Mouse (Mus musculus) right cerebral cortex, postnatal 4 days (tissue): ENCODE data around the gene Usp30.

Source experiments
- DNase-seq: peaks from one replicate; pipeline ENCODE4 v3.0.0-alpha.2; 2022

Gene Usp30

GRCm38 (mm10) chr5:114129550-114130210 lies 64.4 kb downstream of the Usp30 start:
- no peak for DNase-seq

GRCm38 (mm10) chr5:114130211-114130605 lies 64.9 kb downstream of the Usp30 start, which contains the start of gene Ung:
Gene Ung (plus strand): TSS chr5:114130386.
- peak; percentile 66 for DNase-seq

- DNase-seq, result peak; percentile 96
These were observed 65.6 kb downstream of the Usp30 start for GRCm38 (mm10) chr5:114130698-114131520.

DNA sequence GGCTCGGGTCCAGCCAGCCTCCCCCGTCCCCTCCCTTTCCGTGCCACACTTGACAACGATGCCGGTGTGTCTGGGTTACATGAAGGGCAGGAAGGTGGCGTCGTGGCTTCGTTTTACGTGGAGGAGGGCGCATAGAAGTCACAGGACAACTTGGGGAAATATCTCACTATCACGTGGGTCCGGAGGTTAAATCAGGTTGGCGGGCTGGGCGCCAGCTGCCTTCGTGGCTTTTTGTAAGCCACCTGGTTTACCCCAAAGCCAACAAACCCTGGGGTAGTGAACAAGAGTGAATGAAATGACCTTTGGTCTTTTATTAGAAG lies 66.2 kb downstream of the Usp30 start:
- DNase-seq, result peak; percentile 40

GRCm38 (mm10) chr5:114132841-114133240 lies 67.6 kb downstream of the Usp30 start:
- DNase-seq, result no peak

GRCm38 (mm10) chr5:114134091-114134534 lies 68.9 kb downstream of the Usp30 start:
- peak; percentile 55 for DNase-seq

DNA sequence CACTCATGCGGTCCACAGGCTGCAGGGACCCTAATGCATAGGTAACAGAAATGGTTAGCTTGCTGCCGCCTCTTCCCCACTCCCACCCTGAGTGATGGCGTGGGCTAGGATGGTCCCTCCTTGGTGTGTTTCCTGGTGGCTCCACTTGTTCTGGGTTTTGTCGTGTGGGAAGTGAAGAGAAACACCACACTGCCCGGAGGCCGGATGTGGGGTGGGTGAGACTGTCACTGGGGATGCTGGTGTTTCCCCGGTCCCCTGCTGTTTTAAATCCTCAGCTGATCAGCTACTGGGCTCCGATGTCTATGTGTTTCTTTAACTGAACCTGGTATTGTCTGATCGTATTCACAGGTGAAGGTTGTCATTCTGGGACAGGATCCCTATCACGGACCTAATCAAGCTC lies 70.3 kb downstream of the Usp30 start:
- no peak for DNase-seq

- DNase-seq, result no peak
These were observed 72.4 kb downstream of the Usp30 start for GRCm38 (mm10) chr5:114137481-114138276.

DNA sequence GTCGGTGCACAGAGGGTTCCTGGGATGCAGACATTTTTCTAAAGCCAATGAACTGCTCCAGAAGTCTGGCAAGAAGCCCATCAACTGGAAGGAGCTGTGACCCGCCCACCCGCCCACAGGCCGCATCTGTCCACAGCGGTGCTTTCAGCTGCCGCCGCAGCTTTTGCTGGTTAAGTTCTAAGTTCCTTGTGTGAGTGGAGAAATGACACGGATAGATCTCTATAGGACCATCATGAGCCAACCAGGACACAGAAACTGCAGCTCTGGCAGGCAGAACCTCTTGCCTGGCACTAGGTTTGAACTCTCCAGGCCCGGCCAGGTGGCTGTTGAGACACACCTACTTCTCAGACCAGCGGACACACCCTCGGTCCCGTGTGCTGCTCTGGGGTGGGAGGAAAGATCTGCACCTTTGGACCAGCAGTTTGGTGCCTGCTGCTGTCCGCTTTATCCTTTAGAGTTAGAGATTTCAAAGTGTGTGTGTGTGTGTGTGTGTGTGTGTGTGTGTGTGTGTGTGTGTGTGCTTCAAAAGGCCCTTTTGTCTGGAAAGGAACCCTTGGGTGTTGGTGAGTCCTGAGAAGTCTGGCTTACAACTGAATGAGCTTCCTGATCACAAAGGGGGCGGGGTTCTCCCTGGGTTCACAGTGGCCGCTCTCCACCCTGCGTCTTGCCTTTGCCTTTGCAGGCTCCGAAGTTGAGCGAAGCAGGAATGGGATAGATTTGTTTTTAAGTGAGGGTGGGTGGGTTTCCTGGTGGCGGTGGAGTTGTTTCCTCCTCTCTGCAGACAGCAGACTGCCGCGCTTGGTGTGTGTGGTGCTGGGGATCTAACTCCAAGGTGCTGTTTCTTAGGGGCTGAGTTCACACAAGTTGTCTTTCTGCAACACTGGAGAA lies 73.3 kb downstream of the Usp30 start:
- DNase-seq, result no peak

DNA sequence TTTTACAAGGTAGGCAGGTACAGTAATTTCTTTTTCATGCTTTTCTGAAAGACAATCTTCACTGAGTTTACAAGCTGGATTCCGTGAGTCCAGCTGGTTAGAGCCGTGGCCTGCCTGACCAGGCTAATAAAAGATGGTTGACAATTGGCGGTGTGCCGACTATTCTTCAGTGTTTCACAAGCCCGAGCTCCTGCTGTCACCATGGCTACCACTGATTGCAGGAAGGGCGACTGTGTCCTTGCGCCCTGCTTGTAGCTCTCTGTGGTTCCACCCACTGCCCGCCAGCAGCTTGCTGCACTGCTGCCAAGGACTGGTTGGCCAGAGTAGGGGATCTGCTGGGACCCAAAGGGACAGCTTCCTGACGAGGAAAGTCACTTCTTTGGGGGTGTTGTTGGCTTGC lies 73.9 kb downstream of the Usp30 start:
- DNase-seq, result peak; percentile 78

GRCm38 (mm10) chr5:114146028-114146888 lies 81.0 kb downstream of the Usp30 start, which contains the start of gene Acacb:
Gene Acacb (plus strand): TSS chr5:114146535.
- DNase-seq, result no peak

DNA sequence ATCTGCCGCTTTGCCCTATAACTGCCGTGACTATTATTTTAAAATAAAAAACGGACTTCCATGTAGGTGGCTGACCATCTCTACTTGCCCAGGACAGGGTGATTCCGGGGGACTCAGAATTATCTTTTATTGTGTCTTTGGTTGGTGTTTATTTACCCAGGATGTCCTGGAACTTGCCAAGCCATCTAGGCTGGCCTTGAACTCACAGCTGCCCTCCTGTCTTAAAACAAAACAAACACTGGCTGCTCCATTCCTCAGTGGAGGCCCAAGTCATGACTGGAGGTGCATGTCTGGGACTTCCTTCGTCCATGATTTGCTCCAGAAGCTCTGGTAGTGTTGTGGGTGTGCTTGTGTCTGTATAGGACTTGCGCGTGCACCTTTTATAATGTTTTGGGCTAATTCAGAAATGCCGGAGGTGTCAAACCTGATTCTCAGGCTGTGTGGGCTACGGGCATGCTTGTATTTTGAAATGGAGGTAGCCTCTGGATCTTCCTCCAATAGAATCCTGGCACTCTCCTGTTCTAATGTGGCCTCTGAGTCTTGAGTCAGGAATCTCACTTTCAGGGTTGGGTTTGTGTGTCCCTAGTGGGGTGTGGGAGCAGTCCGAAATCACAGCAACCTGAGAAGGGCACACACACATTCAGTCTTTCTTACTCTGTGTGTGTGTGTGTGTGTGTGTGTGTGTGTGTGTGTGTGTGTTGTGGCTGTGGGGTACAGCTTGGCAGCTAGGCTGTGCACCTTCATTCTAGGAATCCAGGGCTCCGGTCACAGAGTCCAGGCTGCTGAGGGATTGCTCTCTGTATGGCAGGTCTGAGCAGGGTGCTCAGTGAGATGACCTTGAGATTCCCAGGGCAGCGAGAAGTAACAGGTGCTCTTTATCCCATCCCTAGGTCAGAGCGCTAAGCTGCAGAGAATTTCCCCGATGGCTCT lies 82.0 kb downstream of the Usp30 start:
- DNase-seq, result no peak

DNA sequence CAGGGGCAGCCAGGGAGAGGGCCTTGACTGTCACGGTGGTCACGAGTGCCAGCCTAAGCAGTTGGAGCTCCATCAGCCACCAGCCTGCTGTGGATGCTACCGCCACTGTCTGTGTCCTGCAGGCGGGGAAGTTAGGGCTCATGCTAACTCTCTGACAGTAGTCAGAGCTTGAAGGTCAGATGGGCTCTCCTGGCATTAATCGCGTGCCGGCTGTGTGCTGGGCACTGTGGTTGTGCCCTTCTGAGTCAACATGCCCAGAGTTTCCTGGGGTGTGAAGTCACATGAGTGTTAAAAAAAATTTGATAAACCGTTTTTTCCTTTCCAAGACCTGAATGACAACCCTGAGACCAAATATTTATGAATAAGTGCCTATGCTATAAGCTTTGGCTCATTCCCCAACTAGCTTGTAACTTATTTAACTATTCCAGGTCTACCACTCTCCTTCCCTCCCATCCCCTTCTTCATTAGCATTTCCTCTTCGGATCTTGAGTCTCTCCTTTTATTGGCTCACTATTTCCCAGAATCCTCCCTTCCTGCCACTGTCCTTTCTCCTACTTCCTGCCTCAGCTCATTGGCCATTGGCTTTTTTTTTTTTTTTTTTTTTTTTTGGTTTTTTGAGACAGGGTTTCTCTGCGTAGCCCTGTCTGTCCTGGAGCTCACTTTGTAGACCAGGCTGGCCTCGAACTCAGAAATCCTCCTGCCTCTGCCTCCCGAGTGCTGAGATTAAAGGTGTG lies 87.3 kb downstream of the Usp30 start:
- no peak for DNase-seq

- DNase-seq, result peak; percentile 23
These were observed 88.2 kb downstream of the Usp30 start for GRCm38 (mm10) chr5:114153490-114153889.

DNA sequence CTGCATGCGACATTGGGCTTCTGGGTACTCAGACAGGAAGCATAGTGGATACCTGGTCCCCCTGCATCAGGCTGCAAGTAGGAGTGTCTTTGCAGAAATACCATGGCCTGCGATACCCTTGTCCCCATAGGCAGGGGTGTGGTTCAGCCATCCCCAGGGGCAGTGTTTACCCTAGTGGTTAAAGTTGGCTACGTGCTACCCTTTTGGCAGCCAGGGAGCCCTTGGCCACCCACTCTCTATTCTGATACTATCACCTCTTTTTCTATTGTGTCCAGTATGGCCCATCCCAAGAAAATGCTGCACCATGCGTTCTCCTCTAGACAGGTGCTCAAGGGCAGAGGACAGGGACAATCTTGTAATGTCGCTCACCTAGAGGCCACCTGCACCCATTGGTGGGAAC lies 89.5 kb downstream of the Usp30 start:
- DNase-seq, result no peak

DNA sequence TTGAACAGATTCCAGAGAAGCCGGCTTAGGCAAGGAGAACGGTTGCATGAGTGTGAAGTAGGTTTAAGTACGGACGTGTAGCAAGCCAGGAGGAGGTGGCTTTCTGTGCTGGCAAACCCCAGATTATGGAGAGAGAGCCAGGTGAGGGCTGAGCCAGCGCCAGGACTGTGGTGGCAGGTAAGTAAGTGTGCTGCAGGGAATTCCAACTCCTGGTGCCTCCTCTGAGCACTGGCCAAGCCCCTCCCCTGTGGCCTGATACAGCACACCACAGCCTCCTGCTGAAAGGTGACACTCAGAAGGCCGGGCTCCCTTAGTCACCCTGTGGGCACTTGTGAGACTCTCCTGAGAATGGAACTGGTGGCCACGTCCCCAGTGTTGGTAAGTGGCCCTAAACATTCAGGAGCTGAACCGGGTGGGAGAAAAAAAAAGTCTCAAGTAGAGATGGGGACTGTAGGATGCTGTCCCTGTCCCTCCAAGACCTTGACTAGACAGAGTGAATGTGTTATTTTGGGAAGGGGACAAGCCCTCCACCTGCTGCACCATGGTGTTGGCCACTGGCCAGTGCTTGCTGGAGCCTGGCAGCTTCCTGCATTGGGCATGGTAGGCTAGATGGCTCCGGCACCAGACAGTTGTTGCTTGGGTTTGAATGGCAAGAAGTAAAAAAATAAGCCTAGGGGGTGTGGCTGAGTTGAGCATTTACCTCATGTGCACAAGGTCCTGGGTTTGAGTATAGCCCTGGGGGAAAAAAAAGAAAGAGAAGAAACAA lies 90.1 kb downstream of the Usp30 start:
- DNase-seq, result no peak

DNA sequence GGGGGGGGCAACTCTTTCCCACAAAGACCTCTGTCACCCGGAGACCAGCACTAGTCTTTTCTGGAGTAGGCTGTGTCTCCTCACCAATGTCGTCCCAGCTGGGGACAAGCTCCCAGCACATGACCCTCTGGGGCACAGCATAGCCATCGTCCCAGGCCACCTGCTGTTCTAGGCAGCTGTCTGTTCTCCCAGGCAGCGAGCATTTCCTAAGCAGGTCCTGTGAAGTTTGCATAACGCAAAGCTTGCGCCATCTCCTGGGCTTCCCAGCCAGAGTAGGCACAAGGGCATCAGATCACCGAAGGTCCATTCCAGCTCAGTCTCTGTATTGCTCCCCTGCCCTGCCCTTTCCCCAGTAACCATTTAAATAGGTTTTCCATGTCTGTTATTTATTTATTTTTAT lies 92.0 kb downstream of the Usp30 start:
- no peak for DNase-seq

DNA sequence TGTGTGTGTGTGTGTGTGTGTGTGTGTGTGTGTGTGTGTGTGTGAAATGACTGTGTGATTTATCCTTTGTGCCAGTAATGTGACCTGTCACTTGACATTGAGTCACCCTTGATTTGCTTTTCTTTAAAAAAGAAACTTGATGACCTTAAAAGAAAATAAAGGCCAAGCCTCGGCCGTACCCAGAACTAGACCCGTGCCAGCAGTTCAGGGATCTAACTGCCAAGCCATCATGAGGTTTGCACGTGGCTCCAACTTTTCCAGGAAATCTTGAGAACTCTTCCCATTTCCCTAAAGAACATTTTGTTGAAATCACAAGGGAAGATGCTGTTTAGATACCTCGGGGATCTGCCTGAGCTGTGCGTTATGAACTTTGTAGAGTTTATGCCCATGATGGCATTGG lies 96.2 kb downstream of the Usp30 start:
- DNase-seq, result no peak
